Mouse (Mus musculus): Measurements from ENCODE around the gene Adamts12.

DNA sequence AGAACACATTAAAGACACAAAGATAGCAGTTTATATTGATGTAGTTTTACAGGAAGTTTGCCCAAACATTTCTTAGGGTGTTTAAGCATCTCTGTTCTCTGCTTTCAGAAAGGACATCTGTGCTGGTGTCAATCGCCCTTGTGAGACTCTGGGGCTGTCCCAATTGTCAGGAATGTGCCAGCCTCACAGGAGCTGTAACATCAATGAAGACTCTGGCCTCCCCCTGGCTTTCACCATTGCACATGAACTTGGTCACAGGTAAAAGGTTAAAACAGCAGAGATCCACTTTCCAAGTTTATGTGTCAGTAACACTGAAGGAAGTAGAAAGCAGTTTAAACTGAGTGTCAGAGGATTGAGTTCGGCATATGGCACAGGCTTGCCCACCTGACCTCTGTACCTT, 176.7 kb downstream of the Adamts12 start:
- TF ChIP-seq CTCF (IDR thresholded peaks at IDR 0.05; ENCODE audit: borderline replicate concordance, extremely low read depth, insufficient read depth, insufficient read length), result no peak
- TF ChIP-seq POLR2A (IDR thresholded peaks at IDR 0.05; ENCODE audit: borderline replicate concordance, extremely low read depth, insufficient read depth, insufficient read length, poor library complexity, severe bottlenecking), result no peak

Data from brain, embryonic 14.5 days (tissue).